Mouse (Mus musculus) C2C12 (cell line): ENCODE data around the gene Timm50. TPM values are rescaled to one million over a fixed set of nuclear protein-coding genes. Genes with fewer than 3 reads are reported as not detected.
A peak's percentile ranks its signal among the peaks of the same experiment; 100 is the strongest.

Source experiments
- H3K27me3 ChIP-seq: one replicate; pipeline ENCODE4 v1.6.1; 2011; ENCODE audit not compliant: control insufficient read depth, insufficient read depth, insufficient read length
- H3K36me3 ChIP-seq: one replicate; pipeline ENCODE4 v1.6.1; 2011; ENCODE audit not compliant: control insufficient read depth, insufficient read depth
- H3K4me3 ChIP-seq: one replicate; pipeline ENCODE4 v1.5.1; 2011; ENCODE audit warnings: mild to moderate bottlenecking, control low read depth; ENCODE audit not compliant: poor library complexity, insufficient read depth, severe bottlenecking
- H3K79me2 ChIP-seq: one replicate; pipeline ENCODE4 v1.6.1; 2011; ENCODE audit not compliant: control insufficient read depth, insufficient read depth
- H3K79me3 ChIP-seq: one replicate; pipeline ENCODE4 v1.6.1; 2011; ENCODE audit warnings: low read depth, control low read depth
- H3ac ChIP-seq: one replicate; pipeline ENCODE3; 2011; ENCODE audit warnings: low read depth; ENCODE audit not compliant: control insufficient read depth, insufficient read length
- CEBPB ChIP-seq: IDR thresholded peaks from one replicate; pipeline ENCODE4 v1.6.1; 2011; ENCODE audit warnings: low read depth, mild to moderate bottlenecking, control low read depth, moderate library complexity
- CTCF ChIP-seq: IDR thresholded peaks from one replicate; pipeline ENCODE4 v1.5.1; 2011; ENCODE audit not compliant: control insufficient read depth, insufficient read depth, insufficient read length
- FOSL1 ChIP-seq: IDR thresholded peaks from one replicate; pipeline ENCODE4 v1.8.0; 2011; ENCODE audit warnings: mild to moderate bottlenecking, low read length; ENCODE audit not compliant: poor library complexity, insufficient read depth, severe bottlenecking
- MAX ChIP-seq: IDR thresholded peaks from one replicate; pipeline ENCODE4 v1.6.1; 2011; ENCODE audit warnings: mild to moderate bottlenecking, control low read depth
- MYOD1 ChIP-seq: IDR thresholded peaks from one replicate; pipeline ENCODE4 v1.6.1; 2011; ENCODE audit warnings: low read depth; ENCODE audit not compliant: control insufficient read depth, insufficient read length
- MYOG ChIP-seq: IDR thresholded peaks from one replicate; pipeline ENCODE4 v1.6.1; 2011; ENCODE audit not compliant: control insufficient read depth, insufficient read length; ENCODE audit errors: extremely low read depth
- USF1 ChIP-seq: IDR thresholded peaks from one replicate; pipeline ENCODE4 v1.6.1; 2011; ENCODE audit warnings: low read depth, mild to moderate bottlenecking, control low read depth, moderate library complexity
- long read RNA-seq, 2 experiments: library from polyadenylated mRNA; unstranded; transcript quantifications; one replicate each; pipeline ENCODE4 v2.0.0; 2019 to 2020
- polyA plus RNA-seq: library from polyadenylated mRNA; unstranded; fragments of >200 nt; fragmentation: generic; extraction: Trizol; gene quantifications from one replicate; pipeline ENCODE4 v1.2.1, GENCODE M21; 2012; ENCODE audit warnings: missing spikeins

The Timm50 gene
- 130 TPM for polyA plus RNA-seq
- long read RNA-seq, experiment 1, transcript Timm50-201 (11 exons, 1,515 nt) = major isoform, 76 of 106 reads
- long read RNA-seq, experiment 1, partial matches to known transcripts = 9 of 106 reads
- long read RNA-seq, experiment 1, other reads (novel, unspliced or antisense) = 20 of 106 reads
- long read RNA-seq, experiment 2, transcript Timm50-201 (11 exons, 1,515 nt) = major isoform, 403 of 464 reads
- long read RNA-seq, experiment 2, partial matches to known transcripts = 8 of 464 reads
- long read RNA-seq, experiment 2, other reads (novel, unspliced or antisense) = 53 of 464 reads

DNA sequence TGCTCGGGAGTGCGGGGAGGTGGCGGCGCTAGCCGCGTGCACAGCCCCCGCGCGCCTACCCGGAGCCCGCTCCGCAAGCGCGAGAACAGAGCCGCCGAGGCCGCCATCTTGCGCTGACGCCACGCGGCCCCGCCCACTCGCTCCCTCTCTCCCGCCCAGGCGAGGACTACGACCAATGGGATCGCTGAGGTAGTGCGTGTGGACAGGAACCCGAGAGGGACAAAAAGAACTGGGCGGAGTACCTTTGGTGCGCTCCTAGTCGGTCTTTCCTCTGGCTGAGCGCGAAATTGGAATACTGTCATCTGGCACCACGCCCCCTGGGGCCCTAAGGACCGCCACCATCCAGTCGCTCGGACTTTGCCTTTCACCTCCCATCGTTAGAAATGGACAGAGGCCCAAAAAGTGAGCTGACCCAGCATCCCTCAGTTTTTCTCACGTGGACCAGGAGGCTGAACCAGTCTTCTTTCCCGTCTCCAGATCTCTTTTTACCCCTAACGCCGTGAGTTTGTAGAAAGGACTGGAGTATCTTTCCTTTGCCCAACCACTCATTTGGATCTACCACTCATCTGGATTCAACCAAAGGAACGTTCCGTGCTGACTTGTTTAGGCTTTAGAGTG lies at the start of gene Timm50:
Gene Timm50, minus strand, starts transcription at position 147 of the 618 bp plus-strand sequence.
- Histone ChIP-seq H3K79me2 (peaks cover 20% of the 10 kb centered on the region), H3K79me3 (peaks cover 8% of the 10 kb centered on the region), H3ac (peak within 1 kb of the TSS; percentile 66), H3K27me3 (no peaks in the 10 kb centered on the region), H3K36me3 (peaks cover 47% of the 10 kb centered on the region), H3K4me3 (peak within 1 kb of the TSS; percentile 84)
- TF ChIP-seq FOSL1 (no peak), CTCF (no peak), CEBPB (no peak), MYOG (no peak), MYOD1 (no peak), USF1 (no peak), MAX (peak; percentile 66)

DNA sequence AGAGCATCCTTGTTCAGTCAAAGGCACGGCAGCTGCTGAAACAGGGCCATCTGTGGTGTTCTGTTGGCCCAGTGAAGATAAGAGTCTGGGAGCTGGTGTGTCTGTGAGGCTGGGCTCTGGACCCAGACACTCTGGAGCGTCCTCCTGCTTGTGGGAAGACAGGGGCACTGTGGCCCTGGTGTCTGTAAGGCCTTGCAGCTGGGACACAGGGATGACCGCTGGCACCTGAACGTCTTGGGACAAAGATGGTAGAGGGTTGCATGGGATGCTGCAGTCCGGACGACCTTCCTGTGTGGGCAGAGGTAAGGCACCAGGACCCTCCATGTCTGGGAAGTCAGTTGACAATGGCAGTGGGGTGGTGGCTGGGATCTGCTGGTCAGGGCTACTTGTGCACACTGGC lies 48.4 kb upstream of the Timm50 start:
- Histone ChIP-seq H3K36me3 (peaks cover 23% of the 10 kb centered on the region), H3K4me3 (no peak overlapping the region), H3ac (no peak overlapping the region), H3K27me3 (no peaks in the 10 kb centered on the region), H3K79me3 (no peaks in the 10 kb centered on the region), H3K79me2 (no peaks in the 10 kb centered on the region)
- TF ChIP-seq MAX = no peak
- no peak for TF ChIP-seq CTCF
- TF ChIP-seq FOSL1 = no peak

DNA sequence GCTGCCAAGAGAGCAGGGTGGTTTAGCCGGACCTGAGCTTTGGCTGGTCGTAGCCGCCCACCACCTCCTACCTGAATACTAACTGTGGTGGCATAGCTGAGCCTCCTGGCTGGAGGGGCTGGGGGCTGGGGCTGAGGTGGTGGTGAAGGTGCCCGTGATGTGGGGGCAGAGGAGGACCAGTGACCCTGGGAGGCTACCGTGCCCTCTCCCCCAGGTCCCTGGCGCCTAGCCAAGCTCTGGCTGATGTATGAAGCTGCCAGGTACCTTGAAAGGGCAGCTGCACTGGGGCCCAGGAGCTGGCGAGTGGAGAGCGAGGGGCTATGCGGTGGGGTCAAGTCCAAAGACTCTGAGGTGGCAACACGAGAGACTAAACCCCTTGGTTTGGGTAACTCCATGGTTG lies 48.0 kb upstream of the Timm50 start:
- Histone ChIP-seq H3K79me3 (no peaks in the 10 kb centered on the region), H3K36me3 (peaks cover 23% of the 10 kb centered on the region), H3K4me3 (no peak overlapping the region), H3K79me2 (no peaks in the 10 kb centered on the region), H3K27me3 (no peaks in the 10 kb centered on the region), H3ac (no peak overlapping the region)
- TF ChIP-seq CEBPB (no peak), MYOG (no peak)

GRCm38 (mm10) chr7:28358431-28358830 lies 46.6 kb upstream of the Timm50 start:
- Histone ChIP-seq H3K79me3 (no peaks in the 10 kb centered on the region), H3K27me3 (no peaks in the 10 kb centered on the region), H3K36me3 (peaks cover 30% of the 10 kb centered on the region), H3K4me3 (no peak overlapping the region), H3ac (no peak overlapping the region), H3K79me2 (peaks cover 4% of the 10 kb centered on the region)
- TF ChIP-seq MAX = no peak
- TF ChIP-seq MYOG = no peak
- TF ChIP-seq CTCF = no peak
- TF ChIP-seq MYOD1 = no peak
- TF ChIP-seq FOSL1 = no peak
- no peak for TF ChIP-seq USF1
- no peak for TF ChIP-seq CEBPB

- no peaks in the 10 kb centered on the region for H3K27me3 ChIP-seq
- TF ChIP-seq CEBPB (no peak), MYOD1 (no peak), FOSL1 (no peak), USF1 (no peak), CTCF (no peak), MYOG (no peak), MAX (no peak)
- H3K36me3 ChIP-seq = peaks cover 35% of the 10 kb centered on the region
- no peak overlapping the region for H3K4me3 ChIP-seq
- H3K79me3 ChIP-seq = peaks cover 2% of the 10 kb centered on the region
- H3ac ChIP-seq = no peak overlapping the region
- H3K79me2 ChIP-seq = peaks cover 9% of the 10 kb centered on the region
Measured at GRCm38 (mm10) chr7:28357984-28358383, 46.1 kb upstream of the Timm50 start.

DNA sequence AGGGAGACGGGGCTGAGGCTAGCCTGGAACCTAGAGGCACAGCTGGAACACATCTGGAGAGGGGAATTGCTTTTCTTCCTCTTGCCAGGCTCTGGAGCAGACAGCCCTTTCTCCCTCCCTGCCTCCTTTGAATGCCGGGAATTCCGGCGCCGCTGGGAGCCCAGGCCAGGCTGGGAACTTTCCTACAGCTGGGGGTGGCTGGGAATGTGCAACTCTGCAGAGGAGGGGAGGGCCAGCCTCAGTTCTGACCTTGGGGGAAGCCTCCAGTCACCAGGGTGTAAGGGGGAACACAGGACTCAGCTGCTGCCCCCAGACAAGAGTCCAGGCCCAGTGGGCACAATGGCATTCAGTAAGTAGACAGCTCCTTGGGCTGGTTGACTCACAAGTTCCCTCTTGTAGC lies 45.1 kb upstream of the Timm50 start:
- no peak overlapping the region for H3ac ChIP-seq
- peaks cover 8% of the 10 kb centered on the region for H3K79me3 ChIP-seq
- H3K4me3 ChIP-seq = no peak overlapping the region
- peaks cover 41% of the 10 kb centered on the region for H3K36me3 ChIP-seq
- peaks cover 17% of the 10 kb centered on the region for H3K79me2 ChIP-seq
- TF ChIP-seq USF1 = no peak
- TF ChIP-seq FOSL1 = no peak
- no peak for TF ChIP-seq MYOG
- TF ChIP-seq MAX = no peak
- TF ChIP-seq MYOD1 = no peak
- no peak for TF ChIP-seq CEBPB
- no peak for TF ChIP-seq CTCF
- no peaks in the 10 kb centered on the region for H3K27me3 ChIP-seq
